Mouse (Mus musculus) stomach, postnatal 0 days (tissue): Measurements from ENCODE around the gene Itgae.

Source experiments
- CTCF ChIP-seq: IDR thresholded peaks from 2 replicates; pipeline ENCODE4 v1.5.1; 2016; ENCODE audit warnings: antibody characterized with exemption, low read depth, mild to moderate bottlenecking, moderate library complexity
- EP300 ChIP-seq: optimal IDR thresholded peaks from 2 replicates; pipeline ENCODE3; 2016; ENCODE audit warnings: antibody characterized with exemption

DNA sequence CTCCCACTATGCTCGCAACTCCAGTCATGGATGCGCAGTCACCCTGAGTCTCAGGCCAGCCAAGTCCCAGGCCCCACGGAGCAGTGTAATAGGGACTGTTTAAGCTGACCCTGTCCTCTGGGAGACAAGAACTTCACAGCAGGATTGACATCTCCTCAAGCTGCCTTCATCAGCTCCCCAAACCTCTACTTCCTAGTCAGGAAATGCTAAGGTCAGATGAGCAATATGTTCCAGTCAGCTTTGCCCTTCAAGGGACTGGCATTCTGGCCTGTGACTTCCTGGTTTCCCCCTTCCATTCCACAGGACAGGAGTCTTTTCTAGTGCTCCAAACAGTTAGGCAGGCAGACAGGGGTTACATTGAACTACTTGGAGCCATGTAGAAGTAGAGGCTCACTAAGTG, 19.6 kb downstream of the Itgae start:
- TF ChIP-seq CTCF (no peak), EP300 (no peak)
